In the genomic region with DNA sequence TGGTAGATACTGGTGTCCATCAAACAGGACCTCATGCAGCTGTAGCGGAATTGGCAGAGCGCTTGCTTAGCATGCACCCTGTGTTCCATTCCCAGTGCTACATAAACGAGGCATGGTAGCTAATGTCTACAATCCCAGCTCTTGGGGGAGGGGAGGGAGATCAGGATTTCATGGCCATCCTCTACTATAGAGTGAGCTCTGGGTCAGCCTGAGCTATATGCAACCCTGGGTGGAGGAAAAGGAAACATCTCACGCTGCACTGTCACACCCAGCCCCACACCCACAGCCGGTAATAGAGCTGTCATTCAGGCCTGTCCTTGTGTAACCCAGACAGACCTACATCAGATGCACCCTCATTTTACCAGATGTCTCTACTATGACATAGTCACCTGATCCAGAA, we compare ENCODE assay signal across 23 mouse cellular contexts. TPM values are rescaled to one million over a fixed set of nuclear protein-coding genes. Genes with fewer than 3 reads are reported as not detected.
DNase-seq lines count a peak whose midpoint lies in the region; TF ChIP-seq lines count a peak whose summit lies in the region.
"Had no signal": no experiment of that assay in that cellular context is flagged by ENCODE, and none has a peak within 500 bp of the region (broad histone marks: within the 10 kb centered on the region; RNA-seq: fewer than 3 reads in every experiment).

No protein-coding gene starts in this region.

- peaks cover 4% of the 10 kb centered on the region for H3K4me1 ChIP-seq in ES-Bruce4 (ENCODE audit: control insufficient read depth, insufficient read depth, low read length)
- H3K4me1 ChIP-seq in hindbrain, embryonic 10.5 days (replicated peaks), result no peaks in the 10 kb centered on the region
- H3K4me1 ChIP-seq: embryonic facial prominence, embryonic 12.5 days; embryonic facial prominence, embryonic 15.5 days had no signal

- WGBS in hindbrain, embryonic 10.5 days, result 95% methylated on average over 5 of the region's 5 CpGs

- H3K9me3 ChIP-seq in ES-Bruce4 (replicated peaks; ENCODE audit: control insufficient read depth, insufficient read depth, low read length, poor library complexity, severe bottlenecking), result no peaks in the 10 kb centered on the region; the same call in 1 of the 2 replicates
- H3K9me3 ChIP-seq in hindbrain, embryonic 10.5 days, result peaks cover 10% of the 10 kb centered on the region
- H3K9me3 ChIP-seq: embryonic facial prominence, embryonic 12.5 days; embryonic facial prominence, embryonic 15.5 days had no signal

- no peak for TF ChIP-seq POLR2A in ES-Bruce4 (IDR thresholded peaks at IDR 0.05; ENCODE audit: insufficient read depth, low read length)

- no peak overlapping the region for H3K27ac ChIP-seq in ES-Bruce4 (ENCODE audit: insufficient read depth, low read length)
- H3K27ac ChIP-seq in hindbrain, embryonic 10.5 days, result no peak overlapping the region
- H3K27ac ChIP-seq: embryonic facial prominence, embryonic 12.5 days; embryonic facial prominence, embryonic 15.5 days; hindbrain, embryonic 14.5 days; hindbrain, postnatal 0 days had no signal

- H3K9ac ChIP-seq in ES-Bruce4 (ENCODE audit: low read depth, poor library complexity, severe bottlenecking), result no peak overlapping the region
- H3K9ac ChIP-seq: embryonic facial prominence, embryonic 12.5 days; embryonic facial prominence, embryonic 15.5 days; forebrain, postnatal 0 days; hindbrain, embryonic 14.5 days had no signal

- H3K36me3 ChIP-seq in ES-Bruce4 (ENCODE audit: control insufficient read depth, insufficient read depth, low read length, poor library complexity, severe bottlenecking), result no peaks in the 10 kb centered on the region
- H3K36me3 ChIP-seq in hindbrain, embryonic 10.5 days, result no peaks in the 10 kb centered on the region
- H3K36me3 ChIP-seq: embryonic facial prominence, embryonic 12.5 days; embryonic facial prominence, embryonic 15.5 days had no signal

- H3K27me3 ChIP-seq in ES-Bruce4 (ENCODE audit: control insufficient read depth, insufficient read depth, low read length, poor library complexity, severe bottlenecking), result no peaks in the 10 kb centered on the region
- no peaks in the 10 kb centered on the region for H3K27me3 ChIP-seq in hindbrain, embryonic 10.5 days (ENCODE audit: insufficient read depth, poor library complexity, severe bottlenecking)
- H3K27me3 ChIP-seq: CH12.LX; embryonic facial prominence, embryonic 12.5 days; embryonic facial prominence, embryonic 15.5 days had no signal

- intact Hi-C loops in heart, postnatal 14 days (cut with DNase I), result no loop called here

- DNase-seq in heart, adult 11 months, result peak; percentile 83
- no peak for DNase-seq in heart, postnatal 14 days
- peak; percentile 45 for DNase-seq in R1 (ENCODE audit: low read depth, low spot score)
- no peak for DNase-seq in layer of hippocampus, postnatal 14 days (ENCODE audit: low spot score in 2 of 2)
- no peak for DNase-seq in Muller cell, postnatal 12 days (ENCODE audit: inconsistent ontology term)
- DNase-seq in hindbrain, embryonic 10.5 days (ENCODE audit: low spot score), result no peak
- DNase-seq: adrenal gland, adult 8-10 months; adrenal gland, postnatal 25 days; B cell, adult 2 months; cerebellum, adult 11-12 months; cerebellum, adult 8-10 months; cerebellum, postnatal 10 days; cerebellum, postnatal 36 days; forebrain, postnatal 0 days; gastrocnemius, postnatal 25 days; heart, postnatal 36 days; kidney, adult 18-20 months had no signal

- no peak for TF ChIP-seq EP300 in ES-Bruce4 (IDR thresholded peaks at IDR 0.05; ENCODE audit: insufficient read depth, low read depth, low read length)

- no peak for TF ChIP-seq CTCF in ES-Bruce4 (IDR thresholded peaks at IDR 0.05; ENCODE audit: low read depth, low read length)

- peak overlapping the region; percentile 6; the same call in 1 of the 2 replicates for H3K4me3 ChIP-seq in ES-Bruce4 (ENCODE audit: low read depth, low read length)
- H3K4me3 ChIP-seq in hindbrain, embryonic 10.5 days, result no peak overlapping the region
- H3K4me3 ChIP-seq: embryonic facial prominence, embryonic 12.5 days; embryonic facial prominence, embryonic 15.5 days had no signal

RNA-seq across cellular contexts. Expression of gene Zfp414, which starts 30.4 kb away (rescaled TPM):
- total RNA-seq in heart, postnatal 14 days (2021), result 10 to 100 TPM; 12.8 to 15.5 TPM
- 31.9 and 39.5 TPM in 2 replicates for polyA plus RNA-seq in ES-Bruce4 (2011; ENCODE audit: insufficient read depth, insufficient read length, low read depth, missing spikeins)
- total RNA-seq in layer of hippocampus, postnatal 14 days (2021), result 10 to 100 TPM; 40.6 to 45.0 TPM
- polyA plus RNA-seq in hindbrain, embryonic 10.5 days (2016; fragmentation: Nextera tagmentation; extraction: Ambion mirVana), result 55.3 and 64.5 TPM in 2 replicates

RNA-seq across cellular contexts. Expression of gene Pram1, which starts 39.4 kb away (rescaled TPM):
- under 1 TPM; 0.24 to 0.39 TPM for total RNA-seq in heart, postnatal 14 days (2021)
- not detected in 2 replicates for polyA plus RNA-seq in ES-Bruce4 (2011; ENCODE audit: insufficient read depth, insufficient read length, low read depth, missing spikeins)
- under 1 TPM in 1 of 2 experiments, not detected in 1; 0.60 TPM for total RNA-seq in layer of hippocampus, postnatal 14 days (2021)
- 0.31 and 0.75 TPM in 2 replicates for polyA plus RNA-seq in hindbrain, embryonic 10.5 days (2016; fragmentation: Nextera tagmentation; extraction: Ambion mirVana)
- total RNA-seq: forebrain, postnatal 0 days; gastrocnemius, postnatal 25 days; hindbrain, postnatal 0 days had no signal

RNA-seq across cellular contexts. Expression of gene Myo1f, which starts 43.0 kb away (rescaled TPM):
- total RNA-seq in heart, postnatal 14 days (2021), result 1 to 10 TPM; 2.1 to 3.1 TPM
- polyA plus RNA-seq in ES-Bruce4 (2011; ENCODE audit: insufficient read depth, insufficient read length, low read depth, missing spikeins), result 0.18 TPM in 1 of 2 replicates, not detected in the other
- 1 to 10 TPM; 1.5 to 2.6 TPM for total RNA-seq in layer of hippocampus, postnatal 14 days (2021)
- 2.8 and 3.7 TPM in 2 replicates for polyA plus RNA-seq in hindbrain, embryonic 10.5 days (2016; fragmentation: Nextera tagmentation; extraction: Ambion mirVana)

Comparison
In these comparisons a context has a peak if more than half of its experiments do, and no peak if none do; other contexts are left out.
1. DNase-seq: peak in heart, adult 11 months (single experiment) and R1 (single experiment); none in heart, postnatal 14 days (0 of 2), layer of hippocampus, postnatal 14 days (0 of 2), Muller cell, postnatal 12 days (single experiment) and hindbrain, embryonic 10.5 days (single experiment).